Mouse (Mus musculus): ENCODE data around the gene Tefm. TPM values are rescaled to one million over a fixed set of nuclear protein-coding genes. Genes with fewer than 3 reads are reported as not detected.

Gene Tefm
- polyA plus RNA-seq (2014; fragmentation: Illumina TruSeq; extraction: RNeasy Lipid Tissue Mini Kit (QIAGEN cat#74804); ENCODE audit: low read depth, low replicate concordance), result 13.2 TPM

GRCm38 (mm10) chr11:80141825-80142521, at the start of gene Tefm:
TSS of gene Tefm (minus strand) at chr11:80142175.

GRCm38 (mm10) chr11:80183705-80184255, 41.8 kb upstream of the Tefm start, which contains the start of gene Rnf135:
TSS of gene Rnf135 (plus strand) at chr11:80183851.

GRCm38 (mm10) chr11:80153857-80154495, 12.0 kb upstream of the Tefm start, which contains the start of gene Adap2:
TSS of gene Adap2 (plus strand) at chr11:80154105.

GRCm38 (mm10) chr11:80088917-80089816, 52.8 kb downstream of the Tefm start, which contains the start of gene Atad5:
TSS of gene Atad5 (plus strand) at chr11:80089400.

Other genes starting within 250 kb of the Tefm start
- gene Utp6, start 179.8 kb downstream of the Tefm start, polyA plus RNA-seq (2014; fragmentation: Illumina TruSeq; extraction: RNeasy Lipid Tissue Mini Kit (QIAGEN cat#74804); ENCODE audit: low read depth, low replicate concordance), result 28.0 TPM
- gene Suz12, start 149.1 kb downstream of the Tefm start, polyA plus RNA-seq (2014; fragmentation: Illumina TruSeq; extraction: RNeasy Lipid Tissue Mini Kit (QIAGEN cat#74804); ENCODE audit: low read depth, low replicate concordance), result 21.8 TPM
- 12.0 TPM for gene Crlf3, start 61.2 kb downstream of the Tefm start, polyA plus RNA-seq (2014; fragmentation: Illumina TruSeq; extraction: RNeasy Lipid Tissue Mini Kit (QIAGEN cat#74804); ENCODE audit: low read depth, low replicate concordance)
- gene Atad5, start 52.8 kb downstream of the Tefm start, polyA plus RNA-seq (2014; fragmentation: Illumina TruSeq; extraction: RNeasy Lipid Tissue Mini Kit (QIAGEN cat#74804); ENCODE audit: low read depth, low replicate concordance), result 2.1 TPM
- gene Adap2, start 11.9 kb upstream of the Tefm start, polyA plus RNA-seq (2014; fragmentation: Illumina TruSeq; extraction: RNeasy Lipid Tissue Mini Kit (QIAGEN cat#74804); ENCODE audit: low read depth, low replicate concordance), result 13.5 TPM
- 10.5 TPM for gene Rnf135, start 41.7 kb upstream of the Tefm start, polyA plus RNA-seq (2014; fragmentation: Illumina TruSeq; extraction: RNeasy Lipid Tissue Mini Kit (QIAGEN cat#74804); ENCODE audit: low read depth, low replicate concordance)
- 29.7 TPM for gene Rhot1, start 66.8 kb upstream of the Tefm start, polyA plus RNA-seq (2014; fragmentation: Illumina TruSeq; extraction: RNeasy Lipid Tissue Mini Kit (QIAGEN cat#74804); ENCODE audit: low read depth, low replicate concordance)
- 4.6 TPM for gene Rhbdl3, start 158.7 kb upstream of the Tefm start, polyA plus RNA-seq (2014; fragmentation: Illumina TruSeq; extraction: RNeasy Lipid Tissue Mini Kit (QIAGEN cat#74804); ENCODE audit: low read depth, low replicate concordance)
- gene 5730455P16Rik, start 235.9 kb upstream of the Tefm start, polyA plus RNA-seq (2014; fragmentation: Illumina TruSeq; extraction: RNeasy Lipid Tissue Mini Kit (QIAGEN cat#74804); ENCODE audit: low read depth, low replicate concordance), result 13.1 TPM
- 136 TPM for gene Zfp207, start 241.1 kb upstream of the Tefm start, polyA plus RNA-seq (2014; fragmentation: Illumina TruSeq; extraction: RNeasy Lipid Tissue Mini Kit (QIAGEN cat#74804); ENCODE audit: low read depth, low replicate concordance)

Measured in adipose tissue, adult 10 weeks (tissue).